Mouse (Mus musculus) G1E (cell line): ENCODE data around the gene Trak2. TPM values are rescaled to one million over a fixed set of nuclear protein-coding genes. Genes with fewer than 3 reads are reported as not detected.

Experiments used
- ATAC-seq: 2 replicates; pipeline ENCODE4 v1.8.0; 2016; ENCODE audit warnings: mild to moderate bottlenecking; ENCODE audit not compliant: insufficient number of reproducible peaks, poor library complexity, low FRiP score, severe bottlenecking; ENCODE audit errors: extremely low read depth
- DNase-seq: peaks from one replicate; pipeline ENCODE4 v3.0.0; 2012; ENCODE audit warnings: low spot score
- H3K27me3 ChIP-seq: 2 replicates; pipeline ENCODE4 v1.6.1; 2012; ENCODE audit warnings: mild to moderate bottlenecking, low read length, inconsistent platforms; ENCODE audit not compliant: insufficient read depth
- H3K36me3 ChIP-seq: replicated peaks from 2 replicates; pipeline ENCODE3; 2012; ENCODE audit warnings: mild to moderate bottlenecking, inconsistent platforms
- H3K4me1 ChIP-seq: 2 replicates; pipeline ENCODE4 v1.6.1; 2012; ENCODE audit warnings: low read depth, low read length, inconsistent platforms, mixed read lengths; ENCODE audit not compliant: insufficient read depth
- H3K4me3 ChIP-seq: 2 replicates; pipeline ENCODE4 v1.5.1; 2012; ENCODE audit warnings: low read depth, mild to moderate bottlenecking, inconsistent platforms, low read length, moderate library complexity, mixed read lengths
- H3K9me3 ChIP-seq: replicated peaks from 2 replicates; pipeline ENCODE4 v1.6.1; 2012; ENCODE audit warnings: inconsistent platforms
- CTCF ChIP-seq: IDR thresholded peaks from 2 replicates; pipeline ENCODE4 v1.5.1; 2012; ENCODE audit warnings: low read depth, low read length, inconsistent platforms, mixed read lengths
- GATA1 ChIP-seq: IDR thresholded peaks from 2 replicates; pipeline ENCODE4 v1.6.1; 2012; ENCODE audit warnings: borderline replicate concordance, low read length, inconsistent platforms, mixed read lengths
- GATA2 ChIP-seq: IDR thresholded peaks from 2 replicates; pipeline ENCODE4 v1.6.1; 2012; ENCODE audit warnings: low read depth, low read length, inconsistent platforms, borderline replicate concordance
- POLR2AphosphoS5 ChIP-seq: IDR thresholded peaks from 2 replicates; pipeline ENCODE4 v1.6.1; 2012; ENCODE audit warnings: low read depth, low read length, inconsistent platforms; ENCODE audit not compliant: insufficient replicate concordance
- TAL1 ChIP-seq: conservative IDR thresholded peaks from 2 replicates; pipeline ENCODE4 v1.6.1; 2012; ENCODE audit warnings: low read depth, low read length, inconsistent platforms, mixed read lengths
- polyA plus RNA-seq: library from polyadenylated mRNA; stranded (reverse); fragments of >175 nt; gene quantifications from 2 replicates; pipeline ENCODE4 v1.2.3, GENCODE M21; 2012
- total RNA-seq, 2 experiments: library from RNA; stranded (forward) in 1 of 2; stranded (reverse) in 1 of 2; fragments of 200-1000 nt in 1 of 2; fragments of >200 nt in 1 of 2; fragmentation: Nextera tagmentation in 1 of 2; gene quantifications; 2 replicates each; pipeline ENCODE4 v1.2.3; 2014 to 2017

Trak2 gene
- 88.5 and 143 TPM in 2 replicates for total RNA-seq (2014; fragmentation: Nextera tagmentation)
- total RNA-seq (2017) = 55.3 and 59.9 TPM in 2 replicates
- polyA plus RNA-seq = 89.6 and 110 TPM in 2 replicates

- Histone ChIP-seq H3K4me1 (peaks cover 57% of the 10 kb centered on the region), H3K4me3 (peak within 1 kb of the TSS; percentile 79), H3K36me3 (peaks cover 23% of the 10 kb centered on the region), H3K9me3 (no peaks in the 10 kb centered on the region), H3K27me3 (no peaks in the 10 kb centered on the region)
- ATAC-seq (peak; percentile 82), DNase-seq (peak; percentile 86)
- TF ChIP-seq GATA1 (no peak), CTCF (no peak), GATA2 (no peak), POLR2AphosphoS5 (no peak), TAL1 (no peak)
Measured at GRCm38 (mm10) chr1:58973366-58974221, at the start of gene Trak2, which contains the start of gene Stradb. Gene Trak2, minus strand, starts transcription at chr1:58973430. Gene Stradb, plus strand, starts transcription at chr1:58973522.

GRCm38 (mm10) chr1:59021556-59021955 lies 48.3 kb upstream of the Trak2 start:
- no peak for TF ChIP-seq GATA2
- TF ChIP-seq GATA1 = no peak
- TF ChIP-seq POLR2AphosphoS5 = no peak
- no peak for TF ChIP-seq CTCF
- no peak for TF ChIP-seq TAL1
- DNase-seq = no peak
- Histone ChIP-seq H3K27me3 (peaks cover 12% of the 10 kb centered on the region), H3K9me3 (no peaks in the 10 kb centered on the region), H3K36me3 (no peaks in the 10 kb centered on the region), H3K4me1 (no peaks in the 10 kb centered on the region), H3K4me3 (no peak overlapping the region)
- no peak for ATAC-seq

DNA sequence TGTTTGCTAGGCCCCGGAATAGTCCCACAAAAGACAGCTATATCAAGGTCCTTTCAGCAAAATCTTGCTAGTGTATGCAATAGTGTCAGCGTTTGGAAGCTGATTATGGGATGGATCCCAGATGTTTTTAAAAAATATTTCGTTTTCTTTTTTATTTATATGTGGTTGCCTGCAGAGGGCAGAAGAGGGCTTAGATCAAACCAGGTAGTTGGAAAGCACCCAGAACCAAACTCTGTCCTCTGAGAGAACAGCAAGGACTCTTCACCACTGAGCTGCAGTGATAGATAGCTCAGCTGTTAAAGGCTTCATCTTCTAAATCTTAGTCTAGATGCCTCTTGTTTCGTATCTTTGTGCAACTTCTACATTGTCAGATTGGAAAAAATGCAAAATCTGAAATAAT lies 36.0 kb upstream of the Trak2 start:
- Histone ChIP-seq H3K27me3 (peaks cover 9% of the 10 kb centered on the region), H3K36me3 (no peaks in the 10 kb centered on the region), H3K4me1 (no peaks in the 10 kb centered on the region), H3K4me3 (no peak overlapping the region), H3K9me3 (no peaks in the 10 kb centered on the region)
- TF ChIP-seq POLR2AphosphoS5 = no peak
- TF ChIP-seq CTCF = no peak
- no peak for TF ChIP-seq GATA1
- no peak for TF ChIP-seq GATA2
- ATAC-seq (no peak), DNase-seq (no peak)

- Histone ChIP-seq H3K4me3 (no peak overlapping the region), H3K27me3 (no peaks in the 10 kb centered on the region), H3K9me3 (no peaks in the 10 kb centered on the region), H3K4me1 (peaks cover 2% of the 10 kb centered on the region; the same call in 1 of the 2 replicates), H3K36me3 (peaks cover 38% of the 10 kb centered on the region)
- TF ChIP-seq CTCF (no peak), TAL1 (no peak), GATA1 (no peak), POLR2AphosphoS5 (no peak), GATA2 (no peak)
- ATAC-seq (no peak), DNase-seq (no peak)
Measured at GRCm38 (mm10) chr1:58995313-58995712, 22.1 kb upstream of the Trak2 start.

DNA sequence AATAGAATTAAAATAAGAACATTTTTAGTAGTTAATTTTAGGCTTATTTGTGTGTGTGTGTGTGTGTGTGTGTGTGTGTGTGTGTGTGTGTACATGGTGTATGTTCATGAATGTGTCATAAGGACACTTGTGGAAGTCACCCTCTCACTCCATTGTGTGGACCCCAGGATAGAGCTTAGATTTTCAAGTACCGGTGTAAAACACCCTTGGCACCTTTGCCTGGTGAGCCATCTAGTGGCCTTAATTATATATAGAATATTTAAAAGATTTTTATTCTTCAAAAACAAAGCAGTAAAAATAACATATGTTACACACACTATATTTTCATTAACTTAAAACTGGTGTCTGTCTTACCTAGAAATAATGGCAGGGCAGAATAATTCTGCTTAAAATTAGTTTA lies 20.5 kb upstream of the Trak2 start:
- H3K9me3 ChIP-seq = no peaks in the 10 kb centered on the region
- no peaks in the 10 kb centered on the region for H3K27me3 ChIP-seq
- no peak for ATAC-seq
- peaks cover 45% of the 10 kb centered on the region for H3K36me3 ChIP-seq
- H3K4me1 ChIP-seq = peaks cover 5% of the 10 kb centered on the region
- no peak overlapping the region for H3K4me3 ChIP-seq
- TF ChIP-seq GATA1 (no peak), TAL1 (no peak), CTCF (no peak), GATA2 (no peak), POLR2AphosphoS5 (no peak)
- DNase-seq = no peak

DNA sequence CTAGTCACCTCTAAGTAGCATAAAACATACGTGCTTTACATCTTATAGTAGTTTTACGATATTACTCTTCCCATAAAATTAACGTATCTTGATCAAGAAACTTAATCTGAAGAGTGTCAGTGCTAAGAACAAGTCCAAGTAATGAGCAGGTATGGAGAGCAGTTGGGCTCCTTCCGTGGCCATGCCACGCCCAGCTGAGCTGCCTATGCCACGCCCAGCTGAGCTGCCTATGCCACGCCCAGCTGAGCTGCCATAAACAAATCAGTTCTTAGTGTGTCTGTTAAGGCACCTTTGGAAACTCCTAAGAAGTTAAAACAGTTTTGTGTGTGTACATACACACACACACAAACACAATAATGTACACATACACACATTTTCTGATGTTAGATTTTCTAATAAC lies 19.9 kb upstream of the Trak2 start:
- H3K27me3 ChIP-seq = no peaks in the 10 kb centered on the region
- ATAC-seq (no peak), DNase-seq (no peak)
- TF ChIP-seq GATA2 (no peak), GATA1 (no peak), CTCF (no peak), TAL1 (no peak), POLR2AphosphoS5 (no peak)
- H3K4me1 ChIP-seq = peaks cover 10% of the 10 kb centered on the region
- no peaks in the 10 kb centered on the region for H3K9me3 ChIP-seq
- peaks cover 48% of the 10 kb centered on the region for H3K36me3 ChIP-seq
- H3K4me3 ChIP-seq = no peak overlapping the region
